Mouse (Mus musculus): ENCODE results near the gene Ubap2l. TPM values are rescaled to one million over a fixed set of nuclear protein-coding genes. Genes with fewer than 3 reads are reported as not detected.

Gene Ubap2l
- polyA plus RNA-seq (2012; rRNA removed), result 29.1 and 37.6 TPM in 2 replicates

GRCm38 (mm10) chr3:90052351-90053241 lies at the start of gene Ubap2l:
Gene Ubap2l, minus strand, starts transcription at chr3:90052628.

DNA sequence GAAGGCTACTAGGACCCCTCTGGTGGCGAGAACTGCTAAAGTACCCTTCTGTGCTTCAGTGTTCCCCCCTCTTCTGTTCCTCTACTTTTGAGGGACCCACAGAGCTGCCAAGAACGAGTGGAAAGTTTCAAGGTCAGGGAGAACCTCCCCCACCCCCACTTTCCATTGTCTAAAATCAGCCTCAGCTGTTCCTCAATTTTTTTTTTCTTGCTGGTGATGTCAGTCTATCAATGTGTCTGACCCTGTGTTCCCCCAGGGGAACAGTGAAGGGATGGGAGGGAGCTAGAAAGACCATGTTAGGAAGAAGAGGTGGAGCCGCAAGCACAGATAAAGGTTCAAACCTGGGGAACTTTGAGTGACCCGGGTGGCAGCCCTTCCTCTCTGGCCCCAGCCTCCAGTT lies 19.9 kb upstream of the Ubap2l start, which contains the start of gene Tpm3:
Gene Tpm3, plus strand, starts transcription at position 356 of the 400 bp plus-strand sequence.

DNA sequence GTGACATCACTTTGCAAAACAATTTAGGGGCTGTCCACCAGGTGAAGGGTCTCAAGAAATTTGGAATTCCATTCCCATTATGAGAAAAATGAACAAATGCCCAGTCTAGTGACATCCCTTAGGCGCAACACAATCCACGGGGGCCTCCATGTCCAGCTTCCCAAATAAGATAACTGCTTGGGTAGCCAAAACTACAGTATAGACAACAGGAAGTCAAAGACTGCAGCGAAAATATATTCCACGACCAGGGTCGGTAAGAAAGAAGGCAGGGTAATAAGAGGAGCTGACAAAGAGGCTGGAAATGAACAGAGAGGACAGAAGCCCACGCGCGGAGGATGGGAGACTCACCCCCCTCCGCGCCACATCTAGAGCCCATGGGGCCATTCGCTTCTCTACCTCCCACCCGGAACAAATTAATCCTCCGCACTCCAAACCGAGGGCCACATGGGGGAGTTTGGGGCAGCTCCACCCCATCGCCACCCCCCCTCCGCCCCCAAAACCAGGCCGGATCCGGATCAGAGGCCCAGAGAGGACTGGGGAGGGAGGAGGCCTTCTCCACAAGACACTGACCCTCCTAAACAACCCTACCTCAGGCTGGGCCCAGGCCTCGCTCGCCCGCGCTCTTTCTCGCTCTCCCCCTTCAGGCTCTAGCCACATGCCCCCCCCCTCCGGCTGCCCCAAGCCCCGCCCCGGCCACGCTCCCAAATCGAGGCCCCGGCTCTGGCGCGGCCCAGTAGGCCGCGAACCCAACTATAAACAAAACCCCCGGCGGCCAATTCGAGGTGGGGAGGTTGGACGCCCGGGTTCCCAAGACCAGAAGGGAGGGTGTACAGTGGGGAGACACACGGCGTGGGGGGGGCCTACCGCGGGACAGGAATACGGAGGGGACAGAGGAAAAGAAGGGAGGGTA lies 732 bp downstream of the Ubap2l start, which contains the start of gene 4933434E20Rik:
Gene 4933434E20Rik, plus strand, starts transcription at position 196 of the 910 bp plus-strand sequence.

GRCm38 (mm10) chr3:89998612-89999054 lies 53.8 kb downstream of the Ubap2l start, which contains the start of gene Hax1:
Gene Hax1, minus strand, starts transcription at chr3:89998780.

GRCm38 (mm10) chr3:89963221-89963763 lies 89.1 kb downstream of the Ubap2l start, which contains the start of gene Atp8b2:
Gene Atp8b2, minus strand, starts transcription at chr3:89963508.

Other genes starting within 250 kb of the Ubap2l start
- gene She, start 221.3 kb downstream of the Ubap2l start, polyA plus RNA-seq (2012; rRNA removed), result 0.52 and 0.55 TPM in 2 replicates
- gene Il6ra, start 139.4 kb downstream of the Ubap2l start, polyA plus RNA-seq (2012; rRNA removed), result 2.4 and 2.6 TPM in 2 replicates
- gene Atp8b2, start 89.1 kb downstream of the Ubap2l start, polyA plus RNA-seq (2012; rRNA removed), result 10.4 and 17.3 TPM in 2 replicates
- 21.9 and 22.9 TPM in 2 replicates for gene Hax1, start 53.8 kb downstream of the Ubap2l start, polyA plus RNA-seq (2012; rRNA removed)
- 7.6 and 8.7 TPM in 2 replicates for gene 4933434E20Rik, start 992 bp downstream of the Ubap2l start, polyA plus RNA-seq (2012; rRNA removed)
- gene Tpm3, start 20.0 kb upstream of the Ubap2l start, polyA plus RNA-seq (2012; rRNA removed), result 39.8 and 65.3 TPM in 2 replicates
- 0.09 and 0.10 TPM in 2 replicates for gene Nup210l, start 51.5 kb upstream of the Ubap2l start, polyA plus RNA-seq (2012; rRNA removed)
- 192 and 202 TPM in 2 replicates for gene Rps27, start 161.0 kb upstream of the Ubap2l start, polyA plus RNA-seq (2012; rRNA removed)
- gene Rab13, start 161.1 kb upstream of the Ubap2l start, polyA plus RNA-seq (2012; rRNA removed), result 2.5 and 3.6 TPM in 2 replicates
- gene Jtb, start 179.0 kb upstream of the Ubap2l start, polyA plus RNA-seq (2012; rRNA removed), result 60.6 and 98.2 TPM in 2 replicates
- 16.6 and 20.9 TPM in 2 replicates for gene Creb3l4, start 190.9 kb upstream of the Ubap2l start, polyA plus RNA-seq (2012; rRNA removed)
- gene Slc39a1, start 195.5 kb upstream of the Ubap2l start, polyA plus RNA-seq (2012; rRNA removed), result 44.3 and 47.8 TPM in 2 replicates
- 19.9 and 25.7 TPM in 2 replicates for gene Crtc2, start 201.5 kb upstream of the Ubap2l start, polyA plus RNA-seq (2012; rRNA removed)
- 5.1 and 7.2 TPM in 2 replicates for gene Dennd4b, start 212.6 kb upstream of the Ubap2l start, polyA plus RNA-seq (2012; rRNA removed)
- 3.8 and 4.9 TPM in 2 replicates for gene Gatad2b, start 240.6 kb upstream of the Ubap2l start, polyA plus RNA-seq (2012; rRNA removed)